Mouse (Mus musculus): ENCODE measurements around the gene Gpr68.

DNA sequence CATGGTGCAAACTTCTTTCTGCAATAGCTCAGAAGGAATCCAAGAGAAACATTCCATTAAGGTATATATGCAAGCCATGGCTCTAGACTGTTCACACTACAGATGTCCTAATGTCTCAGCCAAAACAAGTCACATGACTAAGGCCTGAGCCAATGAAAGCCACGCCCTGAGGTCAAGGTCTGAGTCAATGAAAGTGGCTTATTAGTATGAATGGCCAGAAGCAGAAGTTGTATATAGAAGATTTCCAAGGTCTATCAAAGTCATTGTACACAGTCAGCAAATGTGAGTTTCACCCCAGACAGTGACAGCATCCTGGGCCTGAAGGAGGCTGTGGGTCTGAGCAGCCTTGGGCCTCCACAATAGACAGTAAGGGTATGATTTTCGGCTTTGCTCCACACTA lies 77.0 kb downstream of the Gpr68 start:
- no peak for TF ChIP-seq CTCF (conservative IDR thresholded peaks at IDR 0.05; ENCODE audit: low read length)
- no peak for TF ChIP-seq NANOG (IDR thresholded peaks at IDR 0.05; ENCODE audit: borderline replicate concordance, low read length)
- no peak for TF ChIP-seq POU5F1 (IDR thresholded peaks at IDR 0.05; ENCODE audit: borderline replicate concordance, low read length)

All from E14TG2a.4 (cell line).